Comparison of ENCODE assay signal across 21 mouse cellular contexts in the genomic region with DNA sequence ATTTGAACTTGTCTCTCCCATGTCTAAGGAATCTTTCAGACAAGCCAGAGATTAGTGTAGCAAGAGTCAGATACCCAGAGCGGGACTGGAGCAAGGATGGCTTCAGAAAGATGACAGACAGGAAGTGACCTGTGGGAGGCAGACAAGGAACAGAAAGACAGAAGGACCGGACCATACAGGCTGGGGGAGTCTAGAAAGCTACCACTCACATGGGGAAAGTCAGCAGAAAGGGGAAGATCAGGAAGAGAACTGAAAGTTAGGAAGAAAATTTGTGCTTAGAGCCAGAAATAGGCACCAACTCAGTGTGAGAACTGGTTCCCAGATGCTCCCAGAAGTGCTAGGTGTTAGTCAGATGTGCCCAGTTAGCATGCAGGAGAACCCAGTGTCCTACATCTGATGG.
A peak's percentile ranks its signal among the peaks of the same experiment; 100 is the strongest.
DNase-seq lines count a peak whose midpoint lies in the region; ATAC-seq lines count a peak whose summit lies in the region.
"Had no signal": no experiment of that assay in that cellular context is flagged by ENCODE, and none has a peak within 500 bp of the region (broad histone marks: within the 10 kb centered on the region; RNA-seq: fewer than 3 reads in every experiment).

No protein-coding gene starts in this region.

- peak overlapping the region; percentile 84 for H3K27ac ChIP-seq in heart, embryonic 15.5 days
- H3K27ac ChIP-seq in embryonic facial prominence, embryonic 10.5 days (replicated peaks) = peak overlapping the region; percentile 77
- H3K27ac ChIP-seq: embryonic facial prominence, embryonic 15.5 days; forebrain, embryonic 13.5 days; layer of hippocampus, adult 2 months; left cerebral cortex, adult 2 months; macrophage had no signal

- H3K9ac ChIP-seq in heart, embryonic 15.5 days = no peak overlapping the region
- H3K9ac ChIP-seq: embryonic facial prominence, embryonic 15.5 days; forebrain, embryonic 13.5 days; liver, postnatal 0 days had no signal

- no peak overlapping the region for H3K4me3 ChIP-seq in heart, embryonic 15.5 days
- H3K4me3 ChIP-seq in embryonic facial prominence, embryonic 10.5 days = no peak overlapping the region
- H3K4me3 ChIP-seq: embryonic facial prominence, embryonic 15.5 days; forebrain, embryonic 13.5 days; layer of hippocampus, adult 2 months; left cerebral cortex, adult 2 months had no signal

- no peak for DNase-seq in heart, adult 8-10 months (ENCODE audit: low spot score)
- peak; percentile 30 for DNase-seq in brain, adult 2 months (ENCODE audit: low read depth, low spot score)
- no peak for DNase-seq in embryonic facial prominence, embryonic 10.5 days (ENCODE audit: low spot score)
- no peak for DNase-seq in ovary, adult 18-20 months (ENCODE audit: low spot score)
- no peak for DNase-seq in cerebellum, adult 9-10 months
- DNase-seq: adrenal gland, postnatal 14 days; cerebellum, adult 18-20 months; gastrocnemius, postnatal 25 days; liver, postnatal 0 days; midbrain, embryonic 14.5 days; retina, postnatal 1 day; thymus, adult 2 months had no signal

- H3K4me2 ChIP-seq in heart, embryonic 15.5 days = no peak overlapping the region
- H3K4me2 ChIP-seq: embryonic facial prominence, embryonic 15.5 days; forebrain, embryonic 13.5 days had no signal

- no peaks in the 10 kb centered on the region for H3K27me3 ChIP-seq in heart, embryonic 15.5 days
- no peaks in the 10 kb centered on the region for H3K27me3 ChIP-seq in embryonic facial prominence, embryonic 10.5 days (replicated peaks; ENCODE audit: low read depth, poor library complexity, severe bottlenecking)
- H3K27me3 ChIP-seq: embryonic facial prominence, embryonic 15.5 days; forebrain, embryonic 13.5 days; Patski had no signal

- WGBS in heart, embryonic 15.5 days = 52% methylated on average over 2 of the region's 2 CpGs
- 69% methylated on average over 2 of the region's 2 CpGs for WGBS in embryonic facial prominence, embryonic 10.5 days

- H3K36me3 ChIP-seq in heart, embryonic 15.5 days = no peaks in the 10 kb centered on the region
- peaks cover 18% of the 10 kb centered on the region for H3K36me3 ChIP-seq in embryonic facial prominence, embryonic 10.5 days (replicated peaks)
- H3K36me3 ChIP-seq: embryonic facial prominence, embryonic 15.5 days had no signal

- peaks cover 76% of the 10 kb centered on the region for H3K4me1 ChIP-seq in heart, embryonic 15.5 days (replicated peaks)
- H3K4me1 ChIP-seq in embryonic facial prominence, embryonic 10.5 days = peaks cover 69% of the 10 kb centered on the region

- H3K9me3 ChIP-seq in heart, embryonic 15.5 days (replicated peaks) = no peaks in the 10 kb centered on the region
- no peaks in the 10 kb centered on the region for H3K9me3 ChIP-seq in embryonic facial prominence, embryonic 10.5 days
- H3K9me3 ChIP-seq: embryonic facial prominence, embryonic 15.5 days; forebrain, embryonic 13.5 days had no signal

- ATAC-seq in heart, embryonic 15.5 days (replicated peaks; ENCODE audit: insufficient number of reproducible peaks, insufficient read depth, low FRiP score, low read depth) = no peak
- peak; percentile 74 for ATAC-seq in megakaryocyte, adult 5-6 weeks (ENCODE audit: poor library complexity, severe bottlenecking)
- ATAC-seq: activated CD4-positive, CD25-positive, alpha-beta regulatory T cell, adult 4 months; forebrain, embryonic 13.5 days; liver, postnatal 0 days; Patski had no signal
